Mouse (Mus musculus) heart, embryonic 14.5 days (tissue): ENCODE data around the gene Lrrc2. TPM values are rescaled to one million over a fixed set of nuclear protein-coding genes. Genes with fewer than 3 reads are reported as not detected.

ENCODE experiments used
- microRNA-seq: library from miRNA; unstranded; fragments of <30 nt; microRNA quantifications from one replicate; pipeline ENCODE4, GENCODE M21; 2016
- polyA plus RNA-seq: library from polyadenylated mRNA; unstranded; fragments of >200 nt; fragmentation: Nextera tagmentation; extraction: Ambion mirVana; gene quantifications from 2 replicates; pipeline ENCODE4 v1.2.1, GENCODE M21; 2014

Lrrc2 gene
- polyA plus RNA-seq, 1 experiment from 2014 or later, result 5.4 TPM

Small RNA genes within 50 kb of the gene (microRNA-seq; reads per million reads assigned to microRNA genes)
- gene Gm24269, result not detected

Other genes starting within 250 kb of the Lrrc2 start
- 4,569 and 4,875 TPM in 2 replicates for gene Myl3, start 209.7 kb upstream of the Lrrc2 start, polyA plus RNA-seq
- gene Pth1r, start 204.4 kb upstream of the Lrrc2 start, polyA plus RNA-seq, result 22.2 and 23.9 TPM in 2 replicates
- not detected in 2 replicates for gene Prss42, start 153.4 kb upstream of the Lrrc2 start, polyA plus RNA-seq
- not detected in 2 replicates for gene Prss44, start 137.6 kb upstream of the Lrrc2 start, polyA plus RNA-seq
- not detected in 2 replicates for gene Prss43, start 124.9 kb upstream of the Lrrc2 start, polyA plus RNA-seq
- not detected in 2 replicates for gene Prss45, start 117.0 kb upstream of the Lrrc2 start, polyA plus RNA-seq
- 0.22 TPM in 1 of 2 replicates, not detected in the other for gene Prss46, start 107.0 kb upstream of the Lrrc2 start, polyA plus RNA-seq
- not detected in 2 replicates for gene Prss50, start 93.6 kb upstream of the Lrrc2 start, polyA plus RNA-seq
- gene Als2cl, start 71.7 kb upstream of the Lrrc2 start, polyA plus RNA-seq, result 1.1 and 1.6 TPM in 2 replicates
- gene Tmie, start 71.4 kb upstream of the Lrrc2 start, polyA plus RNA-seq, result 0.16 and 0.20 TPM in 2 replicates
- not detected in 2 replicates for gene Fam240a, start 34.7 kb upstream of the Lrrc2 start, polyA plus RNA-seq
- gene Tdgf1, start 5.4 kb upstream of the Lrrc2 start, polyA plus RNA-seq, result not detected in 2 replicates
- 0.12 TPM in 1 of 2 replicates, not detected in the other for gene Rtp3, start 39.0 kb downstream of the Lrrc2 start, polyA plus RNA-seq
- gene Ltf, start 67.7 kb downstream of the Lrrc2 start, polyA plus RNA-seq, result 1.3 and 1.6 TPM in 2 replicates
- 3.2 and 3.6 TPM in 2 replicates for gene Ccrl2, start 106.0 kb downstream of the Lrrc2 start, polyA plus RNA-seq
- gene Lrrfip2, start 166.0 kb downstream of the Lrrc2 start, polyA plus RNA-seq, result 75.3 and 78.8 TPM in 2 replicates